Mouse (Mus musculus) thymus, adult 2 months (tissue): ENCODE results near the gene Slc29a3.

Experiments
- CTCF ChIP-seq: fragments of 200-500 bp; IDR thresholded peaks from 2 replicates; pipeline ENCODE4 v1.5.1; 2012; ENCODE audit warnings: mild to moderate bottlenecking, control low read depth, low read length, moderate library complexity, borderline replicate concordance; ENCODE audit not compliant: control insufficient read depth, poor library complexity, insufficient read depth; ENCODE audit errors: extremely low read depth
- POLR2A ChIP-seq: fragments of 200-500 bp; IDR thresholded peaks from 2 replicates; pipeline ENCODE4 v1.6.1; 2012; ENCODE audit warnings: mild to moderate bottlenecking, low read length, control low read depth, moderate library complexity; ENCODE audit not compliant: control insufficient read depth, poor library complexity, insufficient read depth; ENCODE audit errors: extremely low read depth

GRCm38 (mm10) chr10:60744543-60745290, 7.9 kb downstream of the Slc29a3 start:
- no peak for TF ChIP-seq CTCF
- no peak for TF ChIP-seq POLR2A
